Mouse (Mus musculus): ENCODE data around the gene Tspan2.
A peak's percentile ranks its signal among the peaks of the same experiment; 100 is the strongest.

Tspan2 gene

GRCm38 (mm10) chr3:102735031-102735558, 766 bp downstream of the Tspan2 start:
- DNase-seq: no peak

- DNase-seq: no peak
Measured at GRCm38 (mm10) chr3:102735638-102736037, 1.3 kb downstream of the Tspan2 start.

- no peak for DNase-seq
Measured at GRCm38 (mm10) chr3:102736436-102736835, 2.1 kb downstream of the Tspan2 start.

DNA sequence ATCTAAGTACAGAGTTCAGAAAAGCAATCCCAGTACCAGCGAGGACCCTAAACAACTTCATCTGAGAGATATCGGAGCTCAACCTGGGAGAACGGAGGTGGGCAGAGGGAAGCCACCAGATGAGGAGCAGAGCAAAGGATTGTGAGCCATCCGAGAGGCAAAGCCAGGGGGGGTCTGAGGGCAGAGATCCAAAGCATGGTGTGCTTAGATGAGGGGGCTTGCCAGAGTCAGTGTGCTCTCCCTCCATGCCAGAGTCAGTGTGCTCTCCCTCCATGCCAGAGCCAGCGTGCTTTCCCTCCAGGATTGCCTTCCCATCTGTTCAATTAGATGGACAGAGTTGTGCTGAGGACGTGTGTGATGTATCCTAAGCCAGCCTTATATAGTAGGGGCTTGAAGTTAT, 2.8 kb downstream of the Tspan2 start:
- no peak for DNase-seq

DNA sequence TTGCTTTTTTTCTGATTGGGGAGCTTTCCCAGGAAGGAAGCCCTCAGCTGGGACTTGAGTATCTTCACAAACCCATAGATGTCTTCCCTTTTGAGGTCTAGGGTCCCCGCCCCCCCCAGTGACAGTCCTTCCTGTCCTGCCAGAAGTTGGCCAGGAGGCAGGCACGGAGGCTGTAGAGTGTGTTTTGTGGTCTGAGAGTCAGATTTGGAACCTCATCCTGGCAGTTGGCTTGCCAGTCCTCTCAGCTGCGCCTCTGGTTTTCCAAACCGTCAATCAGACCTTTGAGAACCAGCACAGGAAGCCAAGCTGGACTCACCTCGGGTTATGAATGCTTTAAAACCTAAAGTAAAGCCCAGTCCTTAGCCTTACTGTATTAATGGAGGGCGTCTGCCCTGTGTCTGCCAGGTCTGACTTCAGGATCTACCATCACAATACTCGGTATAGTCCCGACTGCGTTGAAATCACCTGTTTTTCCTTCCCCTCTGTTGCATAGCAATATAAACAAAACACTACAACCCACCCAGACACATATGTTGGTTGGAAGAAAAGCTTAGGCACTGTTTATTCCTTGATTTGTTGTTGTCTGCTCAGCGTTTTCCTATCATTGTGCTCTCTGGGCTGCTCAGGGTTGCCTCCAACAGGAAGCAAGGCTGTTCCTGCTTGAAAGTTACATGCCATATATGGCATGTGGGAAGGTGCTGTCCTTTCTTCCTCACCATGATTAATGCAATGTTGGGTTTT, 4.0 kb downstream of the Tspan2 start:
- DNase-seq: no peak

- DNase-seq: no peak
Measured at GRCm38 (mm10) chr3:102738926-102739325, 4.6 kb downstream of the Tspan2 start.

- DNase-seq: no peak
Measured at GRCm38 (mm10) chr3:102742725-102743124, 8.4 kb downstream of the Tspan2 start.

GRCm38 (mm10) chr3:102743202-102743601, 8.9 kb downstream of the Tspan2 start:
- no peak for DNase-seq

DNA sequence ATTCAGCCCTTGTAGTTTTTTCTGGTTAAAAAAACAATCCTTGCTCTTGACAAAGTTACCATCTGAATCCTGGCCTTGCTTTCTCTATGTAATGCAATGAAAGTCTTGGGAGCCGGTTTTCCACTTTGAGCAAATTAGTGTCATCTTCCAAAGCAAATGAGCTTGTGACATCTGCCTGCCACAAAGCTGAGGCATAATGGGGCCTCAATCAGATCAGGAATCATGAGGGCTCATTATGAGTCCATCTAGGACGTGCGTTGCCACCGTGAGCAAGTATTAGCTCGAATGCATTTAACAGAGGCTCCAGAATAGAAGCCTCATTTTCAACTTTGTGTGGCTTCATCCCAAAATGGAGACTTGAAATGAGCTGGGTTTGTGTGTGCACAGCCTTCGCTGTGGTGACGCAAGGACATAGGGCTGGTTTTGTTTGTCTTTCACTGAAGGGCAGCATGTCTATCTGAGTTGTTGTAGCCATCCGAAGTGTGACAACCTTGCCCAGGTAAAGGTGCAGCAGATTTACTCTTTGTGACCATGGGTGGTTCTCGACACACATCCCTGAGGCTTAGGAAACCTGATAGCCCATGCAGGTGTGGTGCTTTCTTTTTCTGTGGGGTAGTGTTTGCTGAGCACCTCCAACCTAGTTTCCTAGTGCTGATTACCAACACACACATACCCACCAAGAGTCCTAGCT, 9.6 kb downstream of the Tspan2 start:
- DNase-seq: no peak

DNA sequence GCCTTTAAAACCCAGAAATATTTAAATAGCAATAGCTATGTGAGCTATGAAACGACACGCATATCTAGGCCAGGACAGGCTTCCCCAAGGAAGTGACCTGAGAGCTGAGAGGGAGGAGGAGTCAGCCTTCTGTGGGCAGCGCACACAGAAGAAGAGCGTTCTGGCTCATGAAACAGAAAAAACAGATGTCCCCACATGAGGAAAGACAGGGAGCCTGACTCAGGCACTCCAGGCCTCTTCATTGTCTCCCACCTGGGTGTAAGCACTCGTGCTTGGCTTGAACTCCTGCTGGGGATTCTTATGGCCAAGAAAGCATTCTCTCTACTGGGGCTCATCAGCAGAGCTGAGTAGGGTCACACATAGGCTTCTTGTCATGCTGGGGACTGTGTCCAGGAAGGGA, 10.3 kb downstream of the Tspan2 start:
- no peak for DNase-seq

DNA sequence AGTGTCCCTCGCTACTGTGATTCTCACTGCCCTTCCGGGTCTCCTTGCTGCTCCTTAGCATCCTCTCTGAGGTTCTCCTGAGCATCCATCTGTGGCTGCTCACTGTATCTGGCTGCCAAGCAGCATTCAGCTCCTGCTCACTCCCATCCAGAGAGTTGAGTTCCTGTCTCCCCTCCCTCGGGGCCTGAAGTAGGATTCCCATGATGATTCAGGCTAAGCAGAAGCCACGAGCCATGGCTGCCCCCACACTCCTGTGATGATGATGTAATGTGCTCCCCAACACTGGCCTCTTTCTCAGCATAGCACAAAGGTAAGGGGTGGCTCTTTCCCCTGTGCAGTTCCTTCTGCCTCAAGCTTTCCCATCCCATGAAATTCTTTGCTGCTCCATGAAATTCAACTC, 11.8 kb downstream of the Tspan2 start:
- DNase-seq: no peak

- DNase-seq: no peak
Measured at GRCm38 (mm10) chr3:102748038-102748437, 13.7 kb downstream of the Tspan2 start.

- DNase-seq: no peak
Measured at GRCm38 (mm10) chr3:102748686-102749085, 14.4 kb downstream of the Tspan2 start.

GRCm38 (mm10) chr3:102751136-102751535, 16.8 kb downstream of the Tspan2 start:
- DNase-seq: no peak

GRCm38 (mm10) chr3:102751536-102751935, 17.2 kb downstream of the Tspan2 start:
- no peak for DNase-seq

DNA sequence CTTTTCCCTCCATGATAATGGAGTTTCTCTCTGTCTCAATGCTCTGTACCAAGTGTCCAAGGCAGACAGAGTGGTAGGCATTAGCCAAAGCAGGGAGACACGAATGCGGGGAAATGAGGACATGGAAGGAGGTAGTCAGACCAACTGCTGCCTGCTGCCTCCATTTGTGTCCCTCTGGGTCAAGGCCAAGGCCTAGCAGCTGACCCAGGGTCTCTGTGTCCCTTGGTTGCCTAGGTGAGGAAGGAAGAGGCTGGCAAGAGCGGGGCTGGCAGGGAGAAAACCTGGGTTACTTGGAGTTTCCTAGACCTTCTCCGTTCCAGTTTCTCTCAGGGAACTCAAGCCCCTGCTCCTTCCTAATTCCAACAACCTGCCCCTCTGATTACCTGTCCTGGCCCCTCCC, 17.7 kb downstream of the Tspan2 start:
- no peak for DNase-seq

DNA sequence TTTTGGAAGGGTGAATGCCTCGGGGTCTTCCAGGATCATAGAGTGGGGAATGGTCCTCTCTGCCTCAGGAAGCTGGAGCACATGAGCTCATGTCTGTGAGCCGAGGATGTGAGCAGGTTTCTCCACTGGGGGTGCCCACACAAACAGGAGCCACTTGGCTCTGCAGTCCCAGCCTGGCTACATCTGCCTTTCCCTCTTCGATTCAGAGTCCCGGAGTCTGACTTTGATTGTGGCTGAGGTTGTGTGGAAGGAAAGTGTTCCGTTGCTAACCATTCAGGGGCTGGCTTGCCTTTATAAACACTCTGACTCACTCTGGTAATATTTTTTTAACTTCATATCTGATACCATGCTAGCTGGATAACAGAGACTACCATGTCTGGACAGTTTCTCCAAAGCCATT, 18.1 kb downstream of the Tspan2 start:
- no peak for DNase-seq

- no peak for DNase-seq
Measured at GRCm38 (mm10) chr3:102755801-102756200, 21.5 kb downstream of the Tspan2 start.

- DNase-seq: no peak
Measured at GRCm38 (mm10) chr3:102757019-102757418, 22.7 kb downstream of the Tspan2 start.

DNA sequence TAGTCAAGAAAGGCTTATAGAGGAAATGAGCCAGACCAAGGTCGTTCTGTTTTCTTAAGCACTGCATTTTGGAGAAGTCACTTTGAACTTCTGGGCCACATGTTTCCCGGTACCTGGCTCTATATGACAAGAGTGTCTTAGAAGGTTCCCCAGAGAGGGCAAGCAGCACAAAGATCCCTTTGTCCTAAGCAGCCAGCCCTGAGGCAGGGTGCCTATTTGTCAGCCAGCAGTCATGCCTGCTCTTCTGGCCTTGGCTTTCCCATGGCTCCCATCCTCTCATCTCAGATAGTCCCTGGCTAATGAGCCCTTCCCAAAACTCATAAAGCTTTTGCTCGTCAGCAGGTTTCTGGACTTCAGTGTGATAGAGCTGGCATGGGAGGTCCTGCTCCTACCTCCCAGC, 25.9 kb downstream of the Tspan2 start:
- no peak for DNase-seq

DNA sequence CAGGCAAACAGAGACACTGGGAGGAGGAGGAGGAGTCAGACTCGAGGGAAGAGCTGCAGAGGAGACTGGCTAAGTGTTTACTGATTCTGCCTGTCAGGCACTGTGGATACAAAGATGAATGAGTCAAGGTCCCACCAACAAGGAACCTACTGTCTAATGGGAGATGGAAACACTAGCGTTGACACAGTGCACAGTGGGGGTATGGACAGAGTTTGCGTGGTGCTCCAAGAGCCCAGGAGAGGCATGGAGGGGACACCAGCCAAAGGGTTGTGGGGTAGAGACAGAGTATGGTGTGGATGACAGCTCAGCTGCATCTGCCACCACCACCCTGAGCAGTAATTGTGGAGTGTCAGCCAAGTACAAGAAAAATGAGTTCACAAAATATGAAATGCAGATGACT, 28.1 kb downstream of the Tspan2 start:
- peak; percentile 28 for DNase-seq

DNA sequence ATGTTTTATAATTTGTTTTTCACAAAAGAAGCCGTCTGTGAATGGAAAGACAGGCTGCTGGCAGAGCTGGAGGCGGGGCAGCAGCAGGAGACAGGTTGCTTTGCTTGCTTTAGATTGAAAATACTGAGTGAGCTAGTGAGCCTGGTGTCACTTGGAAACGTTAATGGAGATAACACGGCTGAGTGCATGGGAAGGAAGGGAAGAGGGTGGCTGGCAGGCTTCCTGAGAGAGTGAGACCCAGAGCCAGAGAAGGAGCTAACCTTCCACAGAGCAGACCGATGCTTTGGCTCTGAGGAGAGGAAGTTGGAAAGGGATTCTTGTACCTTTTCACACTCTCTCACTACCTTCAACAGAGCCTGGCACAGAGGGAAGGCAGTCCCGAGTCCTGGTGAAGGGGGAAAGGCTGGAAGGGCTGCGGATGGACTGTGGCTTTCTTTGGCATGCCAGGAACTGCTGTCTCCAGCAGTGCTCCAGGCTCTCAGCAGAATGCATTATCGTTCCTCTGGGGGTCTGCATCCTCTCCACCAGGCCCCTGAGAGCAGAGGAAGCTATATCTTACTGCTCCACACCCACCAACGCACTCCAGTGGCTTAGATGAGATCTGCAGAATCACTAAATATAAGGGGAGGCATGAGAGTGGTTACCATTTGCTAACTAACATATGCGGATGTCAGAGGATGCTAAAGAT, 29.5 kb downstream of the Tspan2 start:
- DNase-seq: no peak

GRCm38 (mm10) chr3:102764850-102765249, 30.5 kb downstream of the Tspan2 start:
- DNase-seq: no peak

- no peak for DNase-seq
Measured at GRCm38 (mm10) chr3:102773018-102773417, 38.7 kb downstream of the Tspan2 start.

All from right cerebral cortex, adult 18-20 months (tissue).